Mouse (Mus musculus) megakaryocyte, embryonic 14.5 days (primary cell): ENCODE results near the gene Pbxip1. TPM values are rescaled to one million over a fixed set of nuclear protein-coding genes. Genes with fewer than 3 reads are reported as not detected.
A peak's percentile ranks its signal among the peaks of the same experiment; 100 is the strongest.

Experiments used
- H3K27me3 ChIP-seq: replicated peaks from 2 replicates; pipeline ENCODE3; 2012; ENCODE audit warnings: inconsistent platforms
- H3K36me3 ChIP-seq: replicated peaks from 2 replicates; pipeline ENCODE3; 2012; ENCODE audit warnings: low read length, inconsistent platforms, mixed read lengths
- H3K4me1 ChIP-seq: 2 replicates; pipeline ENCODE4 v1.6.1; 2012; ENCODE audit warnings: inconsistent platforms
- H3K4me3 ChIP-seq: replicated peaks from 2 replicates; pipeline ENCODE3; 2012; ENCODE audit warnings: moderate library complexity, mild to moderate bottlenecking, inconsistent platforms
- H3K9me3 ChIP-seq: 2 replicates; pipeline ENCODE4 v1.6.1; 2012; ENCODE audit warnings: inconsistent platforms
- FLI1 ChIP-seq: IDR thresholded peaks from 2 replicates; pipeline ENCODE4 v1.6.1; 2012; ENCODE audit warnings: low read length, inconsistent platforms, mixed read lengths
- GATA1 ChIP-seq: IDR thresholded peaks from 3 replicates; pipeline ENCODE4 v1.6.1; 2012; ENCODE audit warnings: mixed read lengths, low read length, inconsistent platforms, borderline replicate concordance
- polyA plus RNA-seq: library from polyadenylated mRNA; stranded (reverse); fragments of >175 nt; gene quantifications from 2 replicates; pipeline ENCODE4 v1.2.3, GENCODE M21; 2012; ENCODE audit warnings: low replicate concordance; ENCODE audit not compliant: insufficient read depth

Gene Pbxip1
- polyA plus RNA-seq, 1 experiment, result 23.0 TPM

- Histone ChIP-seq H3K4me3 (peak overlapping the region; percentile 97), H3K36me3 (peaks cover 20% of the 10 kb centered on the region), H3K4me1 (peaks cover 54% of the 10 kb centered on the region), H3K27me3 (no peaks in the 10 kb centered on the region), H3K9me3 (no peaks in the 10 kb centered on the region)
- TF ChIP-seq GATA1 (no peak), FLI1 (no peak)
Measured at GRCm38 (mm10) chr3:89393605-89394004, 42.9 kb upstream of the Pbxip1 start.

- Histone ChIP-seq H3K36me3 (peaks cover 21% of the 10 kb centered on the region), H3K4me3 (peak within 1 kb of the TSS; percentile 97), H3K9me3 (no peaks in the 10 kb centered on the region), H3K27me3 (no peaks in the 10 kb centered on the region), H3K4me1 (peaks cover 48% of the 10 kb centered on the region)
- TF ChIP-seq FLI1 (no peak), GATA1 (no peak)
Measured at GRCm38 (mm10) chr3:89394006-89394893, 42.3 kb upstream of the Pbxip1 start, which contains the start of gene Zbtb7b. Zbtb7b (minus strand) TSS chr3:89394776.

- H3K27me3 ChIP-seq, result no peaks in the 10 kb centered on the region
- peaks cover 42% of the 10 kb centered on the region for H3K4me1 ChIP-seq
- H3K36me3 ChIP-seq, result peaks cover 21% of the 10 kb centered on the region
- H3K4me3 ChIP-seq, result peak overlapping the region; percentile 97
- TF ChIP-seq GATA1, result no peak
- no peak for TF ChIP-seq FLI1
- H3K9me3 ChIP-seq, result no peaks in the 10 kb centered on the region
Measured at GRCm38 (mm10) chr3:89394894-89395256, 41.6 kb upstream of the Pbxip1 start.

GRCm38 (mm10) chr3:89395419-89395805 is 41.1 kb upstream of the Pbxip1 start:
- Histone ChIP-seq H3K36me3 (peaks cover 20% of the 10 kb centered on the region), H3K4me1 (peaks cover 36% of the 10 kb centered on the region), H3K4me3 (peak overlapping the region; percentile 97), H3K27me3 (no peaks in the 10 kb centered on the region), H3K9me3 (no peaks in the 10 kb centered on the region)
- no peak for TF ChIP-seq FLI1
- TF ChIP-seq GATA1, result no peak

- Histone ChIP-seq H3K9me3 (no peaks in the 10 kb centered on the region), H3K27me3 (no peaks in the 10 kb centered on the region), H3K4me1 (peaks cover 30% of the 10 kb centered on the region), H3K36me3 (peaks cover 25% of the 10 kb centered on the region), H3K4me3 (peak overlapping the region; percentile 97)
- no peak for TF ChIP-seq FLI1
- TF ChIP-seq GATA1, result no peak
Measured at GRCm38 (mm10) chr3:89395806-89396653, 40.5 kb upstream of the Pbxip1 start.

GRCm38 (mm10) chr3:89396654-89397005 is 39.9 kb upstream of the Pbxip1 start:
- no peak for TF ChIP-seq FLI1
- no peak for TF ChIP-seq GATA1
- Histone ChIP-seq H3K27me3 (no peaks in the 10 kb centered on the region), H3K9me3 (no peaks in the 10 kb centered on the region), H3K4me1 (peaks cover 24% of the 10 kb centered on the region), H3K36me3 (peaks cover 31% of the 10 kb centered on the region), H3K4me3 (peak overlapping the region; percentile 97)

- H3K4me1 ChIP-seq, result peaks cover 22% of the 10 kb centered on the region
- H3K9me3 ChIP-seq, result no peaks in the 10 kb centered on the region
- H3K36me3 ChIP-seq, result peaks cover 78% of the 10 kb centered on the region
- TF ChIP-seq GATA1 (no peak), FLI1 (no peak)
- H3K27me3 ChIP-seq, result no peaks in the 10 kb centered on the region
- no peak overlapping the region for H3K4me3 ChIP-seq
Measured at GRCm38 (mm10) chr3:89401329-89401728, 35.2 kb upstream of the Pbxip1 start.

- no peak within 1 kb of the TSS for H3K4me3 ChIP-seq
- no peaks in the 10 kb centered on the region for H3K27me3 ChIP-seq
- no peaks in the 10 kb centered on the region for H3K9me3 ChIP-seq
- TF ChIP-seq FLI1 (no peak), GATA1 (no peak)
- peaks cover 23% of the 10 kb centered on the region for H3K4me1 ChIP-seq
- peaks cover 88% of the 10 kb centered on the region for H3K36me3 ChIP-seq
Measured at GRCm38 (mm10) chr3:89402693-89403092, 33.8 kb upstream of the Pbxip1 start, which contains the start of gene Lenep. Lenep (minus strand) TSS chr3:89402793.

GRCm38 (mm10) chr3:89406887-89407286 is 29.6 kb upstream of the Pbxip1 start:
- peak overlapping the region; percentile 18 for H3K4me3 ChIP-seq
- H3K36me3 ChIP-seq, result peaks cover 82% of the 10 kb centered on the region
- TF ChIP-seq FLI1 (no peak), GATA1 (no peak)
- H3K9me3 ChIP-seq, result no peaks in the 10 kb centered on the region
- H3K4me1 ChIP-seq, result peaks cover 51% of the 10 kb centered on the region
- H3K27me3 ChIP-seq, result no peaks in the 10 kb centered on the region

- peaks cover 69% of the 10 kb centered on the region for H3K36me3 ChIP-seq
- H3K4me3 ChIP-seq, result no peak overlapping the region
Measured at GRCm38 (mm10) chr3:89408448-89408847, 28.1 kb upstream of the Pbxip1 start.

More at GRCm38 (mm10) chr3:89408448-89408847, 28.1 kb upstream of the Pbxip1 start:
- Histone ChIP-seq H3K9me3 (no peaks in the 10 kb centered on the region), H3K4me1 (peaks cover 48% of the 10 kb centered on the region), H3K27me3 (no peaks in the 10 kb centered on the region)
- TF ChIP-seq FLI1 (no peak), GATA1 (no peak)
